Mouse (Mus musculus): ENCODE measurements around the gene Tmco4.

DNA sequence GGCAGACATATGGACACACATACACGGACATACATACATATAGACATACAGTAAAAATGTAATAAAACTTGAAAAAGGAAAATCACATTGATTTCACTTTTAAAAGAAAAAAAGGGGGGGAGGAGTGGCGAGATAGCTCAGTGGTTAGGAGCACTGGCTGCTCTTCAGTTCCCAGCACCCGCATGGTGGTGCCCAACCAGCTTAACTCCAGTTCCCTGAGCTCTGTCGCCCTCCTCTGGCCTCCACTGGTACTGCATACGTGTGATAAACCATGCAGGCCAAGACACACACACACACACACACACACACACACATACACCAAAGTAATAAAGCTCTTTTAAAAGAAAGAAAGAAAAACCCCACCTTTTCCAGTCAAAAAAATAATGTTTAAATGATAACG lies 42.1 kb downstream of the Tmco4 start:
- TF ChIP-seq CTCF (IDR thresholded peaks at IDR 0.05; ENCODE audit: insufficient read depth, low read depth, low read length) (no peak), POLR2A (IDR thresholded peaks at IDR 0.05; ENCODE audit: insufficient read depth, low read depth, low read length) (no peak)

Measured in olfactory bulb, adult 2 months (tissue).